Mouse (Mus musculus) heart, embryonic 12.5 days (tissue): ENCODE data around the gene Rab11fip5. TPM values are rescaled to one million over a fixed set of nuclear protein-coding genes. Genes with fewer than 3 reads are reported as not detected.

Source experiments
- ATAC-seq: fragments of 200-750 bp; cut with Nextera tagmentation; 2 replicates; pipeline ENCODE4 v1.8.0; 2017; ENCODE audit warnings: moderate TSS enrichment, moderate library complexity; ENCODE audit not compliant: insufficient number of reproducible peaks, low FRiP score
- H3K27ac ChIP-seq: fragments of 300-500 bp; sonication (generic); 2 replicates; pipeline ENCODE4 v1.5.1; 2016; ENCODE audit warnings: mild to moderate bottlenecking, moderate library complexity; ENCODE audit not compliant: poor library complexity, severe bottlenecking
- H3K27me3 ChIP-seq: fragments of 300-500 bp; sonication (generic); replicated peaks from 2 replicates; pipeline ENCODE4 v1.6.1; 2016; ENCODE audit warnings: mild to moderate bottlenecking, moderate library complexity
- H3K36me3 ChIP-seq: fragments of 300-500 bp; sonication (generic); 2 replicates; pipeline ENCODE4 v1.6.1; 2016; ENCODE audit warnings: mild to moderate bottlenecking, moderate library complexity
- H3K4me1 ChIP-seq: fragments of 300-500 bp; sonication (generic); replicated peaks from 2 replicates; pipeline ENCODE4 v1.6.1; 2016; ENCODE audit warnings: mild to moderate bottlenecking
- H3K4me2 ChIP-seq: fragments of 300-500 bp; sonication (generic); 2 replicates; pipeline ENCODE4 v1.6.1; 2016; ENCODE audit warnings: mild to moderate bottlenecking, moderate library complexity
- H3K4me3 ChIP-seq: fragments of 300-500 bp; sonication (generic); 2 replicates; pipeline ENCODE4 v1.5.1; 2016; ENCODE audit warnings: mild to moderate bottlenecking
- H3K9ac ChIP-seq: fragments of 300-500 bp; sonication (generic); 2 replicates; pipeline ENCODE4 v1.6.1; 2016; ENCODE audit warnings: mild to moderate bottlenecking, moderate library complexity
- H3K9me3 ChIP-seq: fragments of 300-500 bp; sonication (generic); replicated peaks from 2 replicates; pipeline ENCODE4 v1.6.1; 2016; ENCODE audit warnings: mild to moderate bottlenecking, moderate library complexity
- WGBS: fragments of 180-500 bp; shearing (Covaris S2); methylation state at CpG from one replicate; pipeline ENCODE4 v1.1.7; 2016; 5-methylcytosine and 5-hydroxymethylcytosine counted together
- polyA plus RNA-seq: library from polyadenylated mRNA; unstranded; fragments of >200 nt; fragmentation: Nextera tagmentation; extraction: Ambion mirVana; gene quantifications from 2 replicates; pipeline ENCODE4 v1.2.1, GENCODE M21; 2016

The Rab11fip5 gene
- polyA plus RNA-seq, 1 experiment from 2014 or later = 42.6 TPM

DNA sequence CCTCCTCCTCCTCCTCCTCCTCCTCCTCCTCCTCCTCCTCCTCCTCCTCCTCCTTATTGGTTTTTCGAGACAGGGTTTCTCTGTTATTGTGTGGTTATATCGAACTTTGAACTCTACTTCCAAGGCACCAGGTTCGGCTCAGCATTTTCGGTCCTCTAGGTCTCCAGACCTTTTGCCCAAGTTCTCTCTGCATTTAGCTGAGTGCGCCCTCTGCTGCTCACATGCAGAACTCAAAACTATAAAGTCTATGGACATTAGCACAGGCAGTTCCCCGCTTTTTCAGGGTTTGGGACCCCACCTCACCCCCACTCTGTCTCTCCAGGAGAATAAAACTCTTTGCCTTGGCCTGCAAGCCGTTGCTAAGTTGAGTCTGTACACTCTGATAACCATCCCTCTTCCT is 17.4 kb upstream of the Rab11fip5 start:
- ATAC-seq = no peak
- Histone ChIP-seq H3K36me3 (no peaks in the 10 kb centered on the region), H3K9me3 (peaks cover 4% of the 10 kb centered on the region; the same call in 1 of the 2 replicates), H3K9ac (no peak overlapping the region), H3K4me2 (no peak overlapping the region), H3K4me3 (no peak overlapping the region), H3K27me3 (peaks cover 19% of the 10 kb centered on the region; the same call in 1 of the 2 replicates), H3K27ac (no peak overlapping the region), H3K4me1 (no peaks in the 10 kb centered on the region)
- 17% methylated on average over 6 of the region's 7 CpGs for WGBS

DNA sequence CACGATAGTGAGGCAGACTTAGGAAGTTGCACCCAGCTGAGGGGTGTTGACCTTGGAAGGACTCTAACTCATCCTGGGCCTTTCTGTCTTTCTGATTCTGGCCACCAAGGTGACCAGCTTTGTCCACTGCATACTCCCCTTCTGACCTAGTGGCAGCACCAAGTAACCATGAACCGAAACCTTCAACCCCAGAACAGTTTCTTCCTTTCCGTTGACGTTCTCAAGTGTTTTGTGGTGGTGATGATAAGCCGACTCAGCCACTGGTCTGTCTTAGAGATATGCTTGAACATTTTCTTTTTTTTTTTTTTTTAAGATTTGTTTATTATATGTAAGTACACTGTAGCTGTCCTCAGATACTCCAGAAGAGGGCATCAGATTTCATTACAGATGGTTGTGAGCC is 14.2 kb upstream of the Rab11fip5 start:
- H3K9me3 ChIP-seq = 0 out of 2 replicates have a peak, but pooled peaks cover 2% of the 10 kb centered on the region
- H3K9ac ChIP-seq = no peak overlapping the region
- no peaks in the 10 kb centered on the region for H3K36me3 ChIP-seq
- H3K4me3 ChIP-seq = no peak overlapping the region
- H3K27ac ChIP-seq = no peak overlapping the region
- ATAC-seq = no peak
- H3K27me3 ChIP-seq = peaks cover 28% of the 10 kb centered on the region
- 47% methylated on average over 5 of the region's 5 CpGs for WGBS
- H3K4me1 ChIP-seq = no peaks in the 10 kb centered on the region
- H3K4me2 ChIP-seq = no peak overlapping the region

DNA sequence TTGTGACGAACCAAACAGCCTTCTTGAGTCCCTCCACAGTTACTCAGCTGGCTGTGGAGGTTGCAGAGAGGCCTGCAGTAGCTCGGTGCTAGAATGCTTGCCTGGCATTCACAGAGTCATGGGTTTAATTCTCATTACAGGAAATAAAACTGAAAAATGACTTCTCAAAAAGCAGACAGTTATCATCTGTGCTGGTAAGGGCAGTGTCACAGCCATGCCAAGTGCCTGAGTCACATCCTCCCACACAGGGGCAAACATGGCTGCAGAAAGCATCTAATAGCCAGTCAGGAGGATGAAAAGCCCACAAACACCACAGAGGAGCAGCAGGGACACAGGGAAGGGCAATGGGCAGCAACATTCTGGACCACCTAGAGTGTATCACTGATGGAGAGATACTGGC is 8.4 kb upstream of the Rab11fip5 start:
- no peak overlapping the region for H3K27ac ChIP-seq
- H3K4me1 ChIP-seq = peaks cover 22% of the 10 kb centered on the region
- H3K27me3 ChIP-seq = peaks cover 15% of the 10 kb centered on the region
- H3K36me3 ChIP-seq = no peaks in the 10 kb centered on the region
- H3K4me2 ChIP-seq = no peak overlapping the region
- WGBS = 80% methylated on average over 2 of the region's 2 CpGs
- H3K9ac ChIP-seq = no peak overlapping the region
- H3K4me3 ChIP-seq = no peak overlapping the region
- H3K9me3 ChIP-seq = 0 out of 2 replicates have a peak, but pooled peaks cover 2% of the 10 kb centered on the region
- ATAC-seq = no peak

DNA sequence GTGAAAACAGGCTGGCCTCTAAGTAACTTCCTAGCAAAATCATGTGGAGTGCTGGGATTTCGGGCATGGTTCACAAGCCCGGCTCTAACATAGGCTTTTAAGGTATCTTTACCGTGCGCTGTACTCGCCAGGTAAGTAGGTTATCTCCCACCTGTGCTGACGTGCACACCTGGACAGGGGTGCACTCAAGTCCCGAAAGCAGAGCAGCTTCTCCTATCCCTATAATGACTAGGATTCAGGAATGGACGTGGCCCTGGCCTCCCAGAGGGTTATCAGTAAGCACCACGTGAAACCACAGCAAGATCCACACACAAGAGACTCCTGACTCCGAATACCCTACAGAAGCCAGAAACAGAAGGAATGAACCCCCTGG is 7.2 kb upstream of the Rab11fip5 start:
- Histone ChIP-seq H3K4me3 (no peak overlapping the region), H3K9ac (no peak overlapping the region), H3K4me2 (no peak overlapping the region), H3K4me1 (peaks cover 28% of the 10 kb centered on the region), H3K9me3 (0 out of 2 replicates have a peak, but pooled peaks cover 2% of the 10 kb centered on the region), H3K27me3 (peaks cover 10% of the 10 kb centered on the region), H3K36me3 (no peaks in the 10 kb centered on the region), H3K27ac (no peak overlapping the region)
- WGBS = 65% methylated on average over 10 of the region's 10 CpGs
- ATAC-seq = no peak

DNA sequence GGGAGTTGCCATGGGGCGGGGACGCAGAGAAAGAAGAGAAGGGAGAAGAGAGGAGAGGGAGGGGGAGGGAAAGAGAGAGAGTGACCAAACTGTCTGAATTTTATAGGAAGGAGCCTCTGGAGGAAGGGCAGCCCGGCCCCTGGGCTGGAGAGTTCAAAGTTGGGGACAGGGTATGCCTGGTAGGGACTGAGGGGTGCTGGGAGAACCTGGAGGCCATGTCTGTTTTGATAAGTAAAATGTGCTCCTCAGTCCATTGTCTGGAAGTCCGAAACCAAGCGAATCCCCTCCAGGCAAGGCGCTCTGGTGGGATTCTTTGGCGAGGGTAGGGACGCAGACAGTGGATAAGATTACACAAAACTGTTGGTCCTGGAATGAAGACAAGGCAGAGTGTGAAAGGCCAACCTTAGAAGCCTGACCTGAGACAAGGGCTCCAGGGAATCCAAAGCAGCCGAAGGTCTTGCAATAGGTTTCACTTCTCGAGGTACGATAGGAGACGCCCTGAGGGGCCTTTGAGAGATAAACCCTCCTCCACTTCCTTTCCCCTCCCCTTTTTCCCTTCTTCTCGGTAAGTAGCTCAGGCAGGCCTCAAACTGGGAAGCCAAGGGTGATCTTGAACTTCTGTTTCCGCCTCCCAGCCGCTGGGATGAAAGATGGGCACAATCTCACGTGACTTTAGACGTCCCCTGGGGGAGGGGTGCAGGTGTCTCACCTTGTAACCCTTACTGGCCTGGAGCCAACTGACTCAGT is 6.6 kb upstream of the Rab11fip5 start:
- no peak overlapping the region for H3K27ac ChIP-seq
- 0 out of 2 replicates have a peak, but pooled peaks have one; percentile 30 for ATAC-seq
- H3K9me3 ChIP-seq = 0 out of 2 replicates have a peak, but pooled peaks cover 2% of the 10 kb centered on the region
- H3K4me3 ChIP-seq = peak overlapping the region; percentile 7; the same call in 1 of the 2 replicates
- 16% methylated on average over 17 of the region's 17 CpGs for WGBS
- H3K9ac ChIP-seq = no peak overlapping the region; the same call in 1 of the 2 replicates
- peaks cover 28% of the 10 kb centered on the region for H3K4me1 ChIP-seq
- peaks cover 6% of the 10 kb centered on the region for H3K27me3 ChIP-seq
- no peaks in the 10 kb centered on the region for H3K36me3 ChIP-seq
- H3K4me2 ChIP-seq = peak overlapping the region; percentile 61

DNA sequence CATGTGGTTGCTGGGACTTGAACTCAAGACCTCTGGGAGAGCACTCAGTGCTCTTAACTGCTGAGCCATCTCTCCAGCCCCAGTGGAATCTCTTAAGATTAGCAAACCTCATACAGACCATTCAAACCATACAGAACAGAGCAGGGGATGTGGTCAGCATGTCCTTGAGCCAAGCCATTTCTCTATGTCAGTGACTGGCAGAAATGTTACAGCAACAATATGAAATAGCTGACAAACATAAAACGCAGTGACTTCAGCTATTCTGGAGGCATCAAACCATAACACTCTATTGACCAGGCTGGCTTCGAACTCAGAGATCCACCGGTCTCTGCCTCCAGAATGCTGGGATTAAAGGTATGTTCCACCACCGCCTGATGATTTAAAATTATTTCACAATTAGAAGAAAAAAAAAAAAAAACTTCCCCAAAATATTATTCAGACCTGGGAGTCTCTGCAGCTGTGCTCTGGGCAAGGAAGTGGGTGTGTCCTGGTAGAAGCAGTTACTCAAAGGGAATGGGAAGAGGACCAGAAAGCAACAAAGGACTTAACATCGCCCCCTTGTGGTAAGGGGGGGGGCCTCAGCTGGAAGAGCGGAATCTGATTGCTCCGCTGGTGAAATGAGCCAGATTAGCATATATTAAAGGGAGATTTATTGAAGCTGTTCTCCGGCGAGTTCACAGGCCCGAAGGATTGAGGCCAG is 5.9 kb upstream of the Rab11fip5 start:
- Histone ChIP-seq H3K27me3 (no peaks in the 10 kb centered on the region), H3K9me3 (0 out of 2 replicates have a peak, but pooled peaks cover 2% of the 10 kb centered on the region), H3K4me2 (peak overlapping the region; percentile 61), H3K9ac (no peak overlapping the region), H3K27ac (no peak overlapping the region), H3K36me3 (no peaks in the 10 kb centered on the region), H3K4me3 (peak overlapping the region; percentile 7; the same call in 1 of the 2 replicates), H3K4me1 (peaks cover 28% of the 10 kb centered on the region)
- WGBS = 24% methylated on average over 10 of the region's 10 CpGs
- ATAC-seq = peak; percentile 71; the same call in 1 of the 2 replicates

DNA sequence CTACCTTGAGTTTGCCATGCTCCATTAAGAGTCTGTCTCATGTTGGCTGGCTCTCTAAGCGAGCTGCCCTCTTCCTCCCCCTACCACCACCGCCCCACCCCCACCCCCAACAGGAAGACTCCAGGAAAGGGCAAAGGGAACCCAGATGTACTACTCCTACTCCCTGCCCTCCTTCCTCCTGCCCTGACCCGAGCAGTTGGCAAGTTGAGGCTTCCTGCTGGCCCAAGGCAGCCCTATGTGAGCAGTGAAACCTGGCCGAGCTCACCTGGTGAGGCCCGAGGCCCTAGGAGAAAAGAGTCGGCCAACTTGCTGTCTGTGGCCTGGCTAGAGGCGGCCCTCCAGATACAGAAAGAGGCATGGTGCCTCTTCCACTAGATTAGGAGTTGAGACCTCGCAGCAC is 4.2 kb upstream of the Rab11fip5 start:
- Histone ChIP-seq H3K4me3 (no peak overlapping the region), H3K36me3 (no peaks in the 10 kb centered on the region), H3K9me3 (no peaks in the 10 kb centered on the region), H3K27me3 (no peaks in the 10 kb centered on the region), H3K4me1 (peaks cover 29% of the 10 kb centered on the region), H3K9ac (no peak overlapping the region), H3K27ac (no peak overlapping the region), H3K4me2 (no peak overlapping the region)
- WGBS = 46% methylated on average over 8 of the region's 8 CpGs
- no peak for ATAC-seq

DNA sequence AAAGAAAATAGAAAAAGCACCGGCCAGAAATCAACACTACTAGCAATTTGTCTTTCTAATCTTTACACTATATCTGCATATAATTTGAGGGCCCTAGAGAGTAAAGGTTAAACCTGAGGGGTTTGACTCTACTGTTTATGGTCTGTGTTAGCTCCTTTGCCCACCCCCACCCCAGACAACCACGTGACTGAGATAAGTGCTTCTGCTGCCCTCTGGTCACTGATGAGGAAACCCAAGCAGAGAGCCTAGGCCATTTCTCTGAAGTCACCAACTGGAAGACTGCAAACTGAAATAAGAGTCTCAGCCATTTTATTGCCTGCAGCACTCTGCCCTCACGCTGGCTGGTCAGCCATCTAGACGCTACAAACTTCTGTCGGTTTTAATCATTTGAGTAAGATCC is 3.4 kb upstream of the Rab11fip5 start:
- no peaks in the 10 kb centered on the region for H3K9me3 ChIP-seq
- no peak overlapping the region for H3K9ac ChIP-seq
- 47% methylated on average over 5 of the region's 5 CpGs for WGBS
- no peak overlapping the region for H3K27ac ChIP-seq
- no peak for ATAC-seq
- no peak overlapping the region for H3K4me2 ChIP-seq
- no peaks in the 10 kb centered on the region for H3K36me3 ChIP-seq
- no peaks in the 10 kb centered on the region for H3K27me3 ChIP-seq
- H3K4me3 ChIP-seq = no peak overlapping the region
- H3K4me1 ChIP-seq = peaks cover 36% of the 10 kb centered on the region

DNA sequence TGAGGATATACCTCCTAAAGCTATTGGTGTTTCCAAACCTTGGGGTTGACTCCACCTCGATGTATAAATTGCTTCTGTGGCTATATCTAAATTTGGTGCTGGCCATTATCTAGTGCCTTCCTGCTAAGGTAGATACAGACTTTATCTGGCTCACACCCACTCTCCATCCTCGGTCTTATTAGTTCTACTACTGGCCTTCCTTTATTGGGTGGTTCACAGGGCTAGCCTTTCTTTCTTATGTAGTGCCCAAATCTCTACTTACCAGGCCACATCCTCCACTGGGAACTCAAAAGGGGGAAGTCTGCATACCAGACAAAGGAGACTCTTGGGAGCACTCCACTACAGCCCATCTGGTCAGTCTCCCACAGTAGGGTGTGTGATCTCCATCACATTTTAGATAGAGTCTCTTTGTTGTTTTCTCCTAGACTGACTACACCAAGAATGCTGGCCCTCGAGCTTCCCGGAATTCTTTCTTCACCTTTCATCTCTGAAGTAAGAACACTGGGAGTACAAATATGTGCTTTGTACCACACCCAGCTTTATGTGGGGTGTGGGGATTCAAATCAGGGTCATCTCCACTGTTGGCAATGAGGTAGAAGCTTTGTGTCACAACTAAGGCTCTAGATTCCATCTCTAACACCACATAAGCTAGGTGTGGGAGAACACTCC is 2.8 kb upstream of the Rab11fip5 start:
- WGBS = 30% methylated on average over 4 of the region's 4 CpGs
- Histone ChIP-seq H3K4me1 (peaks cover 43% of the 10 kb centered on the region), H3K9me3 (no peaks in the 10 kb centered on the region), H3K4me2 (no peak overlapping the region), H3K9ac (no peak overlapping the region), H3K27ac (no peak overlapping the region), H3K27me3 (no peaks in the 10 kb centered on the region), H3K36me3 (no peaks in the 10 kb centered on the region), H3K4me3 (no peak overlapping the region)
- ATAC-seq = no peak

DNA sequence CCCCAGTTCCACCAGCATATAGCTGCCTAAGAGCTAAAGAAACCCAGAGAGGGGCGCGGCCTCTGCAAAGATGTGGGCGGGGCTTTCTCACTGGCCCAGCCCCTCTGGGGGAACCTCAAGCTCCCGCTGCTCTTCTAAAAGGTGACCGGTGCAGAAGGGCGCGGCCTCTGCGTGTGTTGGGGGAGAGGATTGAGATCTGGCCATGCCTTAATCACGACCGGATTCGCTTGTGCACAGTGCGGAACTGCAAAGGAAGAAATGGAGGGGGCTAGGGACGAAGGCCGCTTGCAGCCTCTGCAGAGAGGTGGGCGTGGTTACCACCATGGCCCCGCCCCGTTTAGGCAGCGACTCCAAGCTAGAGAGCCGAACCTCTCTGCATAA is 290 bp upstream of the Rab11fip5 start:
- WGBS = 0% methylated on average over 19 of the region's 19 CpGs
- Histone ChIP-seq H3K4me2 (peak overlapping the region; percentile 78), H3K27me3 (no peaks in the 10 kb centered on the region), H3K9me3 (no peaks in the 10 kb centered on the region), H3K9ac (peak overlapping the region; percentile 31; the same call in 1 of the 2 replicates), H3K4me3 (peak overlapping the region; percentile 80), H3K27ac (no peak overlapping the region; the same call in 1 of the 2 replicates), H3K36me3 (peaks cover 7% of the 10 kb centered on the region), H3K4me1 (peaks cover 58% of the 10 kb centered on the region)
- ATAC-seq = peak; percentile 96
